Mouse (Mus musculus) thymus, adult 2 months (tissue): ENCODE results near the gene March5. TPM values are rescaled to one million over a fixed set of nuclear protein-coding genes. Genes with fewer than 3 reads are reported as not detected.

Experiments
- DNase-seq: peaks from one replicate; pipeline ENCODE4 v3.0.0; 2021
- H3K27ac ChIP-seq: fragments of 200-500 bp; 2 replicates; pipeline ENCODE4 v1.5.1; 2012; ENCODE audit warnings: low read length, control low read depth; ENCODE audit not compliant: control insufficient read depth, insufficient read depth
- H3K27me3 ChIP-seq: fragments of 200-500 bp; 2 replicates; pipeline ENCODE4 v1.6.1; 2012; ENCODE audit warnings: mild to moderate bottlenecking, low read length, moderate library complexity, mixed read lengths; ENCODE audit not compliant: control insufficient read depth, insufficient read depth
- H3K36me3 ChIP-seq: fragments of 200-500 bp; 2 replicates; pipeline ENCODE4 v1.6.1; 2012; ENCODE audit warnings: mild to moderate bottlenecking, low read length, moderate library complexity; ENCODE audit not compliant: control insufficient read depth, insufficient read depth
- H3K4me1 ChIP-seq: fragments of 200-500 bp; replicated peaks from 2 replicates; pipeline ENCODE4 v1.6.1; 2012; ENCODE audit warnings: low read length; ENCODE audit not compliant: control insufficient read depth, insufficient read depth
- H3K4me3 ChIP-seq: fragments of 200-500 bp; 2 replicates; pipeline ENCODE4 v1.5.1; 2012; ENCODE audit warnings: mild to moderate bottlenecking, low read length, control low read depth, moderate library complexity; ENCODE audit not compliant: control insufficient read depth, insufficient read depth
- CTCF ChIP-seq: fragments of 200-500 bp; IDR thresholded peaks from 2 replicates; pipeline ENCODE4 v1.5.1; 2012; ENCODE audit warnings: mild to moderate bottlenecking, control low read depth, low read length, moderate library complexity, borderline replicate concordance; ENCODE audit not compliant: control insufficient read depth, poor library complexity, insufficient read depth; ENCODE audit errors: extremely low read depth
- POLR2A ChIP-seq: fragments of 200-500 bp; IDR thresholded peaks from 2 replicates; pipeline ENCODE4 v1.6.1; 2012; ENCODE audit warnings: mild to moderate bottlenecking, low read length, control low read depth, moderate library complexity; ENCODE audit not compliant: control insufficient read depth, poor library complexity, insufficient read depth; ENCODE audit errors: extremely low read depth
- WGBS: fragments of 180-500 bp; shearing (Covaris S2); methylation state at CpG from one replicate; pipeline ENCODE4 v1.1.7; 2018; 5-methylcytosine and 5-hydroxymethylcytosine counted together
- polyA plus RNA-seq: library from polyadenylated mRNA; depleted of rRNA; stranded (reverse); fragments of >200 nt; gene quantifications from 2 replicates; pipeline ENCODE4 v1.2.3, GENCODE M21; 2012

The March5 gene
- polyA plus RNA-seq, 1 experiment: 34.4 TPM

DNA sequence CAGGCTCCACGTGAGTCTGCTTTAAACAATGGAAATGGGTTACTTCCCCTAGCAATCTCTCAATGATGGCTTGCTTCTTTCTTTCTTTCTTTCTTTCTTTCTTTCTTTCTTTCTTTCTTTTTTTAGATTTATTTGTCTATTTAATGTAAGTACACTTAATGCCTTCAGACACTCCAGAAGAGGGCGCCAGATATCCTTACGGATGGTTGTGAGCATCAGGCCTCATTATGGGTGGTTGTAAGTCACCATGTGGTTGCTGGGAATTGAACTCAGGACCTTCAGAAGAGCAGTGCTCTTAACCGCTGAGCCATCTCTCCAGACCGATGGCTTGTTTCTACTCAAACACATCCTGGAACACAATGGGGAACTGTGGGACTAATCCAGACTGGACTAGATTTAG, 33.9 kb downstream of the March5 start:
- no peak overlapping the region for H3K4me3 ChIP-seq
- H3K4me1 ChIP-seq: no peaks in the 10 kb centered on the region
- no peak for DNase-seq
- no peak for TF ChIP-seq CTCF
- no peak for TF ChIP-seq POLR2A
- H3K27ac ChIP-seq: no peak overlapping the region
- H3K27me3 ChIP-seq: no peaks in the 10 kb centered on the region
- no peaks in the 10 kb centered on the region for H3K36me3 ChIP-seq
- WGBS: 82% methylated on average over 5 of the region's 5 CpGs

DNA sequence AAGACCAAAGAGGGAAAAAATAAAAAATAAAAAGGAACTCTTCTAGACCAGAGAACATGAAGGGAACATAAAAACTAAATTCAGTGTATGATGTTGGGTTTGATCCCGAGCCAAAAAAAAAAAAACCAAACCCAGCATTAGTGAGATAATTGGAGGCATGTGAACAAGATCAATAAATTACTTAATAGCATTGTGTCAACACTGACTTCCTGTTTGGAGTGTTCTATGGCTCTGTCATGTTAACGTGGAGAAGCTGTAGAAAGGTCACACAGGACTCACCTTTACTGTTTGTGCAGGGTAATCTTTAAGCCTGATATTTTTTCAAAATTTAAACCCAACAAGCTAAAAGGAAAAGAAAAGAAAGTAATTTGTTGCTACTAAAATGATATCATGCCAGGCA, 35.4 kb downstream of the March5 start:
- H3K27me3 ChIP-seq: no peaks in the 10 kb centered on the region
- TF ChIP-seq POLR2A: no peak
- no peak for TF ChIP-seq CTCF
- no peak for DNase-seq
- H3K4me1 ChIP-seq: no peaks in the 10 kb centered on the region
- no peak overlapping the region for H3K27ac ChIP-seq
- no peaks in the 10 kb centered on the region for H3K36me3 ChIP-seq
- no peak overlapping the region for H3K4me3 ChIP-seq
- WGBS: 52% methylated on average over 2 of the region's 2 CpGs

DNA sequence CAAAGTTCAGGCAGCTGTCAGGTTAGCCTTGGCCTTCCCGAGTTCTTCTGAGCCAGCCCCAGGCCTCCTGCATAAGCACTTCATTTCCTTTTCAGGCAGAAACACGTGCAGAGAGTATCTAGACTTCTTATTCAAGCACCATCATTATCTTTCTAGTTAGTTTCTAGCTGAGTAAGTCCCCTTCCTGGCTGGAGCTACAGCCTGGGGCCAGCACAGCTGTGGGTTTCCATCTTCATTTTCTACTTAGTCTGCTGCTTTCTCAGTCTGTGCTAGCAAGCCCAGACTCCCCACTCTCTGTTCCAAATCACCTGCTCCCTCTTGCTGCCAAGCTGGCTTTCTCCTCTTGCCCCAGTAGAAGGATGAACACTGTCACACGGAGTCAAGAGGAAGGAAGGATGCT, 39.5 kb downstream of the March5 start:
- no peak for DNase-seq
- Histone ChIP-seq H3K4me3 (no peak overlapping the region), H3K36me3 (no peaks in the 10 kb centered on the region), H3K27ac (no peak overlapping the region), H3K27me3 (no peaks in the 10 kb centered on the region), H3K4me1 (no peaks in the 10 kb centered on the region)
- TF ChIP-seq CTCF: no peak
- TF ChIP-seq POLR2A: no peak
- 47% methylated on average over 3 of the region's 3 CpGs for WGBS

DNA sequence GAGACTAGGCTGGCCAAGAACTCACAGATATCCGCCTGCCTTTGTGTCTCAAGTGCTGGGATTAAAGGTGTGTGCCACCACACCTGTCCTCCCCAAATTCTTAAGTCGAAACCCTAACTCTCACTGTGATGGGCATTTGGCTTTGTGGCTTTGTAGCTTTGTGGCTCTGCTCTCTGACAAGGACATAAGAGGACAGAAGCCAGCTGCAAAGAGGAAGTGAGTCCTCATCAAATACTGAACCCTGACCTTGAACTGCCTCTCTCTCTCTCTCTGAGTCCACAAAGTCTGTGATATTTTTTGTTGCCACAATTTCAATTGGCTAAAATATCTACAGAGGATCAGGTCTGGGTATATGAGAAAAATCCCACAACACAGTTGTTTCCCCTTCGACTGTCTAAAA, 40.9 kb downstream of the March5 start:
- H3K4me3 ChIP-seq: no peak overlapping the region
- no peak for DNase-seq
- TF ChIP-seq CTCF (no peak), POLR2A (no peak)
- H3K4me1 ChIP-seq: no peaks in the 10 kb centered on the region
- no peak overlapping the region for H3K27ac ChIP-seq
- no peaks in the 10 kb centered on the region for H3K27me3 ChIP-seq
- WGBS: 48% methylated on average over 3 of the region's 3 CpGs
- H3K36me3 ChIP-seq: no peaks in the 10 kb centered on the region

DNA sequence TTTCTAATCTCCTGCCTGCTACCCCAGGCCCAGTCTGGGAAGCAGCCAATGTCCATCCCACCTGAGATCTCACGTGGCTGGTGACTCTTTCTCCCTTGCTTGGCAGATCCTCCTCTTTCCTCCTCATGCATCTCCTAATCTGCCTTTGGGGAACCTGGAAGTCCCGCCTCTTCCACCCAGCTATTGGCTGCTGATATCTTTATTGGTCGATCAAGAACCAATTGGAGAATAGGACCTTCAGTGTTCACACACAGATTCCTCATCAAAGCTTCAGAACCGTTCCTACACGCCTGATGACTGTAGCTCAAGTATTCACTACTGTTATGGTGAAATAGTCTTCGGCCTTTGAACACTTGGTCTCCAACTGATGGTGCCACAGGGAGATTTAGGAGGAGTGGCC, 44.8 kb downstream of the March5 start:
- TF ChIP-seq CTCF (no peak), POLR2A (no peak)
- 90% methylated on average over 6 of the region's 6 CpGs for WGBS
- H3K4me3 ChIP-seq: no peak overlapping the region

DNA sequence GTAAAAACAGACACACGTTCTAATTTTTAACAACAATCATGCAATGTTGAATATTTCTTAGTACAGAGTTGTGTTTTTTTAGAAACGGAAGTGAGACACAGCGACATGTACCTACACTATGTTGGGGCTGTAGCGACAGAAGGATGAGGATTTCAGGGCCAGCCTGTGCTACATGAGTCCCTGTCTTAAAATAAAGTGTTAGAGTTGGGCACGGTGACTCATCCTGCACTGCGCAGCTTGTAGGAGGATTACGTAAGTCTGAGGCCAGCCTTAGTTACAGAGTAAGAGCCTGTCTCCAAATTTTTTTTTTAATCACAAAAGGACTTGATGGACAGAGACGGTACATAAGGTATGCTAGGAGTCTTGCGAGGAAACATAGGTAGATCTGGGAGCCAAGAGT, 48.0 kb downstream of the March5 start:
- DNase-seq: no peak
- H3K27ac ChIP-seq: no peak overlapping the region
- no peaks in the 10 kb centered on the region for H3K4me1 ChIP-seq
- no peak overlapping the region for H3K4me3 ChIP-seq
- no peaks in the 10 kb centered on the region for H3K27me3 ChIP-seq
- TF ChIP-seq CTCF (no peak), POLR2A (no peak)
- 92% methylated on average over 9 of the region's 9 CpGs for WGBS
- no peaks in the 10 kb centered on the region for H3K36me3 ChIP-seq

More for the DNA sequence above, 44.8 kb downstream of the March5 start:
- no peak for DNase-seq
- Histone ChIP-seq H3K4me1 (no peaks in the 10 kb centered on the region), H3K27ac (no peak overlapping the region), H3K27me3 (no peaks in the 10 kb centered on the region), H3K36me3 (no peaks in the 10 kb centered on the region)

DNA sequence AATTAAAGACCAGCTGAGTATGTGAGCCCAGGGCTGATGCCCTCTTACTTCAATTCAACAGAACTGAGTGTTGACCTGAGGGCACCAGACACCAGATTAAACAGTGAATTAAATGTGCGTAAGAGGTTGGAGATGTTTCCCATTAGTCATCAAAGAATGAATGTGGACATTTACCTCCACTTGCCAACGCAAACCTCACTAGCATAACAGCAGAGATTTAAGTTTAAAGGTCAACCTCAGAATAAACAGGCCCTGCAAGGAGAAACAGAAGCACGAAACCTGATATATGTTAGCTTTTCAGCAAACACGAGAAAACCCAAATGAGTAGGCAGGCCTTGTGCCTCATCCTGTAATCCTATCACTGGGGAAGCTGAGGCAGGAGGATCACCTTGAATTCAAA, 55.0 kb downstream of the March5 start:
- no peak overlapping the region for H3K4me3 ChIP-seq
- 90% methylated on average over 4 of the region's 4 CpGs for WGBS
- no peaks in the 10 kb centered on the region for H3K4me1 ChIP-seq
- DNase-seq: no peak
- H3K27me3 ChIP-seq: no peaks in the 10 kb centered on the region
- TF ChIP-seq POLR2A (no peak), CTCF (no peak)
- H3K27ac ChIP-seq: no peak overlapping the region
- no peaks in the 10 kb centered on the region for H3K36me3 ChIP-seq
